Mouse (Mus musculus): ENCODE measurements around the gene Sos2. TPM values are rescaled to one million over a fixed set of nuclear protein-coding genes. Genes with fewer than 3 reads are reported as not detected.

Sos2 gene
- polyA plus RNA-seq, 1 experiment from 2014 or later = 15.6 TPM

- 91% methylated on average over 11 of the region's 11 CpGs for WGBS
- ATAC-seq (ENCODE audit: low FRiP score) (no peak), DNase-seq (ENCODE audit: low spot score) (no peak)
- H3K4me1 ChIP-seq (replicated peaks; ENCODE audit: control insufficient read depth, insufficient read depth, low read length) = no peaks in the 10 kb centered on the region
- no peak overlapping the region for H3K27ac ChIP-seq
- H3K4me3 ChIP-seq (replicated peaks; ENCODE audit: low read length) = no peak overlapping the region
- peaks cover 14% of the 10 kb centered on the region; the same call in 1 of the 2 replicates for H3K36me3 ChIP-seq (replicated peaks; ENCODE audit: control insufficient read depth, insufficient read depth)
- no peaks in the 10 kb centered on the region for H3K9me3 ChIP-seq (ENCODE audit: control insufficient read depth, low read length)
- H3K9ac ChIP-seq = no peak overlapping the region
- H3K4me2 ChIP-seq (replicated peaks) = no peak overlapping the region
- no peaks in the 10 kb centered on the region for H3K27me3 ChIP-seq (ENCODE audit: control insufficient read depth, insufficient read depth, low read length)
Observed at GRCm38 (mm10) chr12:69704799-69705458, 23.3 kb upstream of the Sos2 start.

GRCm38 (mm10) chr12:69698352-69698751 is 16.7 kb upstream of the Sos2 start:
- Histone ChIP-seq H3K27ac (no peak overlapping the region), H3K27me3 (ENCODE audit: control insufficient read depth, insufficient read depth, low read length) (no peaks in the 10 kb centered on the region), H3K36me3 (replicated peaks; ENCODE audit: control insufficient read depth, insufficient read depth) (peaks cover 22% of the 10 kb centered on the region; the same call in 1 of the 2 replicates), H3K4me2 (replicated peaks) (no peak overlapping the region), H3K9me3 (ENCODE audit: control insufficient read depth, low read length) (no peaks in the 10 kb centered on the region), H3K4me1 (replicated peaks; ENCODE audit: control insufficient read depth, insufficient read depth, low read length) (no peaks in the 10 kb centered on the region), H3K4me3 (replicated peaks; ENCODE audit: low read length) (no peak overlapping the region), H3K9ac (no peak overlapping the region)
- WGBS = 84% methylated on average over 6 of the region's 6 CpGs
- ATAC-seq (ENCODE audit: low FRiP score) (no peak), DNase-seq (ENCODE audit: low spot score) (no peak)

DNA sequence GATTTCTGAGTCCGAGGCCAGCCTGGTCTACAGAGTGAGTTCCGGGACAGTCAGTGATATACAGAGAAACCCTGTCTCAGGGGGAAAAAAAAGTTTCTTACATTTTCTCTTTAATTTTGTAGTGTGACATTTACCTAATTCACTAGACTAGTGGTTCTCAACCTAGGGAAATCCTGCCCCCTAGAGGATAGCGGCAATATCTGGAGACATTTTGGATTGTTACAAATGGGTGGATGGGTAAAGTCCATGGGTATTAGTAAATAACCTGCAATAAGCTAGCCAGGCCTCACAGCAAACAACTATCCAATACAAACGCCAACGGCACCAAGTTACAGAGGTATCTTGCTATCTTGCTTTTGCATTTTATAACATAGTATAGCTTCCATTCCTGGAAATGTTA is 15.1 kb upstream of the Sos2 start:
- WGBS = 80% methylated on average over 5 of the region's 5 CpGs
- Histone ChIP-seq H3K4me2 (replicated peaks) (no peak overlapping the region), H3K27me3 (ENCODE audit: control insufficient read depth, insufficient read depth, low read length) (no peaks in the 10 kb centered on the region), H3K9me3 (ENCODE audit: control insufficient read depth, low read length) (no peaks in the 10 kb centered on the region), H3K4me1 (replicated peaks; ENCODE audit: control insufficient read depth, insufficient read depth, low read length) (no peaks in the 10 kb centered on the region), H3K4me3 (replicated peaks; ENCODE audit: low read length) (no peak overlapping the region), H3K36me3 (replicated peaks; ENCODE audit: control insufficient read depth, insufficient read depth) (peaks cover 23% of the 10 kb centered on the region; the same call in 1 of the 2 replicates), H3K27ac (no peak overlapping the region), H3K9ac (no peak overlapping the region)
- ATAC-seq (ENCODE audit: low FRiP score) (no peak), DNase-seq (ENCODE audit: low spot score) (peak; percentile 52)

- Histone ChIP-seq H3K9ac (no peak overlapping the region), H3K9me3 (ENCODE audit: control insufficient read depth, low read length) (no peaks in the 10 kb centered on the region), H3K27ac (no peak overlapping the region), H3K4me3 (replicated peaks; ENCODE audit: low read length) (no peak overlapping the region), H3K4me1 (replicated peaks; ENCODE audit: control insufficient read depth, insufficient read depth, low read length) (no peaks in the 10 kb centered on the region), H3K4me2 (replicated peaks) (no peak overlapping the region), H3K27me3 (ENCODE audit: control insufficient read depth, insufficient read depth, low read length) (no peaks in the 10 kb centered on the region), H3K36me3 (replicated peaks; ENCODE audit: control insufficient read depth, insufficient read depth) (peaks cover 8% of the 10 kb centered on the region; the same call in 1 of the 2 replicates)
- DNase-seq (ENCODE audit: low spot score) = no peak
- ATAC-seq (ENCODE audit: low FRiP score) = no peak
- WGBS = 86% methylated on average over 17 of the region's 17 CpGs
Observed at GRCm38 (mm10) chr12:69693471-69693870, 11.8 kb upstream of the Sos2 start.

DNA sequence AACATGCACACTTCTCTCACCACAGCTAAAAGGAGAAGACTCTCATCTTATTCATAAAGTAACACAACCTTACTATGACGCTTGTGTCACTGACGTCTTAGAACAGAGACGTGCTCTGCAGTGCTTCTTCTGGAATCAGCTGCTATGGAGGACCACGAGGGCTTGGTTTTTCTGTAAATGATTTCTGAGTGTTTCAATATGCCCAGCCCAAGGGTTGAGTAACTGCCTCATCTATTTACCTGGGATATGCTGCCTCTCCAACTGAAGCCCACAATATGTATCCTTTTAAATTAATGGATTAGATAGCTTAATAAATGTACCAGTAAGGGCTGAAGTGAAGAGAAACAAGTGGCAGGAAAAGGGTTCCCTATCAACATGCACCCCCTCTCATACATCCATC is 9.1 kb upstream of the Sos2 start:
- ATAC-seq (ENCODE audit: low FRiP score) = no peak
- no peak overlapping the region for H3K4me2 ChIP-seq (replicated peaks)
- no peak overlapping the region for H3K9ac ChIP-seq
- no peaks in the 10 kb centered on the region for H3K9me3 ChIP-seq (ENCODE audit: control insufficient read depth, low read length)
- no peaks in the 10 kb centered on the region for H3K4me1 ChIP-seq (replicated peaks; ENCODE audit: control insufficient read depth, insufficient read depth, low read length)
- WGBS = 96% methylated on average over 4 of the region's 4 CpGs
- no peaks in the 10 kb centered on the region for H3K27me3 ChIP-seq (ENCODE audit: control insufficient read depth, insufficient read depth, low read length)
- H3K4me3 ChIP-seq (replicated peaks; ENCODE audit: low read length) = no peak overlapping the region
- H3K36me3 ChIP-seq (replicated peaks; ENCODE audit: control insufficient read depth, insufficient read depth) = 0 out of 2 replicates have a peak, but pooled peaks cover 5% of the 10 kb centered on the region
- H3K27ac ChIP-seq = no peak overlapping the region
- DNase-seq (ENCODE audit: low spot score) = no peak

GRCm38 (mm10) chr12:69689094-69689493 is 7.4 kb upstream of the Sos2 start:
- Histone ChIP-seq H3K27me3 (ENCODE audit: control insufficient read depth, insufficient read depth, low read length) (no peaks in the 10 kb centered on the region), H3K4me1 (replicated peaks; ENCODE audit: control insufficient read depth, insufficient read depth, low read length) (no peaks in the 10 kb centered on the region), H3K9me3 (ENCODE audit: control insufficient read depth, low read length) (no peaks in the 10 kb centered on the region), H3K36me3 (replicated peaks; ENCODE audit: control insufficient read depth, insufficient read depth) (0 out of 2 replicates have a peak, but pooled peaks cover 5% of the 10 kb centered on the region), H3K27ac (no peak overlapping the region), H3K4me2 (replicated peaks) (no peak overlapping the region), H3K9ac (no peak overlapping the region), H3K4me3 (replicated peaks; ENCODE audit: low read length) (no peak overlapping the region)
- no peak for ATAC-seq (ENCODE audit: low FRiP score)
- DNase-seq (ENCODE audit: low spot score) = no peak

DNA sequence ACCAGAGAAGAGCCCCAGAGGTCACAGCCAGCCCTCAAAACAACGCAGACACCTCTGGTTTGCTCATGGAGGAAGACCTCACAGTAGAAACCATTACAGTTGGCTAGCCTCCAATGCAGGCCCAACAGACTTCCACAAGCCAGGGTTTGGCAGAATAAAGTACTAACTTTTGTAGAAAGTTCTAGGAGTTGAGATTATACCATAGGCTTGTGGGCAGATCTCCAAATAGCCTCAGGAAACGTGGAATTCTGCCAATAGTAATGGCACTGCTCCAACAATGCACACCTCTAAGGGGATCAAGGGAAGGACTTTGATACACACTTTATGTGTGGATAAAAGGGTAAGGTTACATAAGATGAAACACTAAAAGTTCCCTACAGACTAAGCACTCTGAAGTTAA is 6.7 kb upstream of the Sos2 start:
- Histone ChIP-seq H3K36me3 (replicated peaks; ENCODE audit: control insufficient read depth, insufficient read depth) (0 out of 2 replicates have a peak, but pooled peaks cover 5% of the 10 kb centered on the region), H3K4me2 (replicated peaks) (no peak overlapping the region), H3K4me1 (replicated peaks; ENCODE audit: control insufficient read depth, insufficient read depth, low read length) (no peaks in the 10 kb centered on the region), H3K27ac (no peak overlapping the region), H3K9me3 (ENCODE audit: control insufficient read depth, low read length) (no peaks in the 10 kb centered on the region), H3K4me3 (replicated peaks; ENCODE audit: low read length) (no peak overlapping the region), H3K9ac (no peak overlapping the region), H3K27me3 (ENCODE audit: control insufficient read depth, insufficient read depth, low read length) (no peaks in the 10 kb centered on the region)
- DNase-seq (ENCODE audit: low spot score) = peak; percentile 42
- 77% methylated on average over 2 of the region's 2 CpGs for WGBS
- ATAC-seq (ENCODE audit: low FRiP score) = no peak

DNA sequence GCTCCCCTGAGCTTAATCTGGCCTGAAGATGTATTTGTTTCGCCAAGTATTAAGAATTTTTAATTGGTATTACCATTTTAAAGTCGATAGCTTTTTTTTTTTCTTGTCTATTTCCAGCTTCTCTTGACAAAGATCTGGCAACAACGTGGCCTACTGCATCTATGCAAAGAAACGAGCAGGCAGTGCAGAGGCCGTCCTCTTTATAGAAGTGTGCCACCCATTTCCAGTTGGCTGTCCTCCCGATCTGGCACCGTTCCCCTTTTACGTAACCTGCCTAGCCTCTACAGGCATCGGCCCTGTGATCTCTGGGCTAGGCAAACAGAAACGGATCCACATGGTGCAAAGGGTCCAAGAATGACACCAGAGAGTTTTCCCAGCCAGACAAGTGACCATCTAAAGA is 1.9 kb upstream of the Sos2 start:
- peak; percentile 44 for DNase-seq (ENCODE audit: low spot score)

DNA sequence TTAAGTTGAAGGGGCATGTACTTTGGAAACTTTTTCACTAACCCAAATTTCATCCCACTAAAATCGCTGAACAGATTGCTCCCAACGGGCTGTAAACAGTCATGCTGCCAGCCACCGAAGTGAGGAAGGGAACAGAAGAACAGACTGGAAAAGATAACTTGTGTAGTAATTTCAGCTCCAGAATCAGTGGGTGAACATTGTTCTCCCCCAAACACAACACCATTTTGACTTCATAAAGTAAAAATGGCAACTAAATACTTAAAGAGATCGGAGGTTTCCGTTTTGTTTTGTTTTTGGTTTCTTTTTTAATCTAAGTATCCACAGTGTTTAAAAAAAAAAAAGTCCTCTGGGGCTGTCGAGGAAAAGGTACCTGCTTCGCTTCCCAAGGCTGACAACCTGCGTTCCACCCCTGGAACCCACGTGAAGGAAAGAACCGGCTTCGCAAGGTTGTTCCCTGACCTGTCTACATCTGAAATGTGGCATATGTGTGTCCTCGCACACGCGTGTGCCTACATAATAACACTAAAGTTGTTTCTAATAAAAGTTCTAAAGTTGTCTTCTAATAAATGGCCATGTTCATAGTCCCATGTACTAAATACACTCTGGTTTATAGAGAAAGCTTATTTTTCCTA is 1.3 kb upstream of the Sos2 start:
- H3K27me3 ChIP-seq (ENCODE audit: control insufficient read depth, insufficient read depth, low read length) = no peaks in the 10 kb centered on the region
- peak overlapping the region; percentile 97; the same call in 1 of the 2 replicates for H3K4me3 ChIP-seq (replicated peaks; ENCODE audit: low read length)
- no peak for ATAC-seq (ENCODE audit: low FRiP score)
- H3K9ac ChIP-seq = no peak overlapping the region
- no peaks in the 10 kb centered on the region for H3K36me3 ChIP-seq (replicated peaks; ENCODE audit: control insufficient read depth, insufficient read depth)
- 50% methylated on average over 14 of the region's 14 CpGs for WGBS
- peak overlapping the region; percentile 71 for H3K4me2 ChIP-seq (replicated peaks)
- no peak for DNase-seq (ENCODE audit: low spot score)
- H3K4me1 ChIP-seq (replicated peaks; ENCODE audit: control insufficient read depth, insufficient read depth, low read length) = peaks cover 11% of the 10 kb centered on the region; the same call in 1 of the 2 replicates
- no peak overlapping the region for H3K27ac ChIP-seq
- no peaks in the 10 kb centered on the region for H3K9me3 ChIP-seq (ENCODE audit: control insufficient read depth, low read length)

More for the DNA sequence above, 1.9 kb upstream of the Sos2 start:
- Histone ChIP-seq H3K9me3 (ENCODE audit: control insufficient read depth, low read length) (no peaks in the 10 kb centered on the region), H3K27ac (no peak overlapping the region), H3K4me1 (replicated peaks; ENCODE audit: control insufficient read depth, insufficient read depth, low read length) (peaks cover 11% of the 10 kb centered on the region; the same call in 1 of the 2 replicates), H3K4me3 (replicated peaks; ENCODE audit: low read length) (no peak overlapping the region), H3K9ac (no peak overlapping the region), H3K27me3 (ENCODE audit: control insufficient read depth, insufficient read depth, low read length) (no peaks in the 10 kb centered on the region), H3K36me3 (replicated peaks; ENCODE audit: control insufficient read depth, insufficient read depth) (no peaks in the 10 kb centered on the region), H3K4me2 (replicated peaks) (no peak overlapping the region)
- WGBS = 42% methylated on average over 10 of the region's 10 CpGs
- ATAC-seq (ENCODE audit: low FRiP score) = no peak
